Mouse (Mus musculus): ENCODE results near the gene Il21r. TPM values are rescaled to one million over a fixed set of nuclear protein-coding genes. Genes with fewer than 3 reads are reported as not detected.

Gene Il21r
- total and polyA plus RNA-seq, 3 experiments, result 0.06 TPM; not detected in 2

DNA sequence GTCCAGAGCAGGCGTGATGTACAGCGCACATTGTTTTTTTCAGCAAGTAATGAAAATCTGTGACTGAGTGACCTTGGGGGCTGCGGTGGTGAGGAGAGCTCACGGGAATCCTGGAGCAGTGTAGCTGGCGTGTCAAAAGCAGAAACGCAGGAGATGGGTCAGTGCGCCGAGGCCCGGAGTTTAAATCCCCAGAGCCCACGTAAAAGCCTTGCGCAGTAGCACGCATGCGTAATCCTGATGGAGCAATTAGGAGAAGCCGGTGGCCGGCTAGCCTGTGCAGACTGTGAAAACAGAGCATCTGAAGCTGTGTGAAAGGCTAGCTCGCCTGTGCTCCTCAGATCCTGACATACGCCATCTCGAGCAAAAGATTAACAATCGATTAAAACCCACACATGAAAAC lies 31.3 kb upstream of the Il21r start:
- no peak overlapping the region for H3K9ac ChIP-seq (ENCODE audit: control insufficient read depth, low read depth, low read length, poor library complexity, severe bottlenecking)
- H3K9me3 ChIP-seq (replicated peaks; ENCODE audit: insufficient read depth, low read length), result no peaks in the 10 kb centered on the region
- H3K27me3 ChIP-seq (ENCODE audit: control insufficient read depth in 1 of 2, insufficient read depth in 2 of 2, low read length in 2 of 2), result no peaks in the 10 kb centered on the region
- H3K36me3 ChIP-seq (ENCODE audit: control insufficient read depth in 1 of 2, insufficient read depth in 2 of 2, low read length in 2 of 2), result no peaks in the 10 kb centered on the region
- no peak for TF ChIP-seq USF1 (IDR thresholded peaks at IDR 0.05; ENCODE audit: low read depth, low read length)
- TF ChIP-seq NRF1 (IDR thresholded peaks at IDR 0.05; ENCODE audit: insufficient read depth, low read depth, low read length, poor library complexity, severe bottlenecking), result no peak
- no peak for TF ChIP-seq MAX (IDR thresholded peaks at IDR 0.05; ENCODE audit: low read length)
- no peak for TF ChIP-seq MEF2A (IDR thresholded peaks at IDR 0.05; ENCODE audit: extremely low read depth, insufficient replicate concordance, low read depth, low read length, poor library complexity, severe bottlenecking)
- no peak for TF ChIP-seq ZC3H11A (IDR thresholded peaks at IDR 0.05; ENCODE audit: low read depth, low read length)
- TF ChIP-seq NELFE (IDR thresholded peaks at IDR 0.05; ENCODE audit: low read depth, low read length), result no peak
- no peak overlapping the region for H3K4me3 ChIP-seq (ENCODE audit: control insufficient read depth in 1 of 2, insufficient read depth in 1 of 2, low read depth in 2 of 2, low read length in 2 of 2)
- H3K27ac ChIP-seq (ENCODE audit: control insufficient read depth, low read depth, low read length), result no peak overlapping the region
- H3K79me2 ChIP-seq (ENCODE audit: control insufficient read depth, insufficient read depth, low read length, poor library complexity), result no peaks in the 10 kb centered on the region
- H3K4me1 ChIP-seq (ENCODE audit: control insufficient read depth in 1 of 2, insufficient read depth in 2 of 2, low read length in 2 of 2), result no peaks in the 10 kb centered on the region
- DNase-seq (ENCODE audit: low read depth, low spot score), result no peak

DNA sequence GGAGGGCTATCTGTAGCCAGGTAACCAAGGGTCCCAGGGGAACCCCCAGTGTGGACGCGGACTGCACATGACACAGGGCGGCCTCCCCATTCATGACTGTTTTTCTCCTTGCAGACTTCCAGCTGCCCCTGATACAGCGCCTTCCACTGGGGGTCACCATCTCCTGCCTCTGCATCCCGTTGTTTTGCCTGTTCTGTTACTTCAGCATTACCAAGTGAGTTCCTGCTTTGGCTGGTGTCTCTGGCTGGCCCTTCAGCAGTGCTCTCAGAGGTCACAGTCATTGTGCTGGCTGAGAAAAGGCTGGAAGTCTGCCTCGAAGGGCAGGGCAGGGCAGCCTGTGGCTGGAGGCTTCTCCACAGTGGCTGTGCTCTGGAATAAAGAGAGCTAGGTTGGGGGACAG lies 30.5 kb upstream of the Il21r start:
- Histone ChIP-seq H3K4me3 (ENCODE audit: control insufficient read depth in 1 of 2, insufficient read depth in 1 of 2, low read depth in 2 of 2, low read length in 2 of 2) (no peak overlapping the region), H3K79me2 (ENCODE audit: control insufficient read depth, insufficient read depth, low read length, poor library complexity) (no peaks in the 10 kb centered on the region), H3K9ac (ENCODE audit: control insufficient read depth, low read depth, low read length, poor library complexity, severe bottlenecking) (no peak overlapping the region), H3K36me3 (ENCODE audit: control insufficient read depth in 1 of 2, insufficient read depth in 2 of 2, low read length in 2 of 2) (no peaks in the 10 kb centered on the region), H3K4me1 (ENCODE audit: control insufficient read depth in 1 of 2, insufficient read depth in 2 of 2, low read length in 2 of 2) (no peaks in the 10 kb centered on the region), H3K27me3 (ENCODE audit: control insufficient read depth in 1 of 2, insufficient read depth in 2 of 2, low read length in 2 of 2) (no peaks in the 10 kb centered on the region), H3K27ac (ENCODE audit: control insufficient read depth, low read depth, low read length) (no peak overlapping the region), H3K9me3 (replicated peaks; ENCODE audit: insufficient read depth, low read length) (no peaks in the 10 kb centered on the region)
- DNase-seq (ENCODE audit: low read depth, low spot score), result no peak
- no peak for TF ChIP-seq SMC3 (IDR thresholded peaks at IDR 0.05; ENCODE audit: low read depth, low read length)
- TF ChIP-seq TBP (IDR thresholded peaks at IDR 0.05; ENCODE audit: low read depth, low read length), result no peak
- no peak for TF ChIP-seq GABPA (IDR thresholded peaks at IDR 0.05; ENCODE audit: low read depth, low read length)
- no peak for TF ChIP-seq MYC (IDR thresholded peaks at IDR 0.05; ENCODE audit: low read depth, low read length)
- no peak for TF ChIP-seq HCFC1 (IDR thresholded peaks at IDR 0.05; ENCODE audit: low read depth, low read length)
- no peak for TF ChIP-seq POLR2AphosphoS2 (IDR thresholded peaks at IDR 0.05; ENCODE audit: low read length)
- no peak for TF ChIP-seq POLR2A (IDR thresholded peaks at IDR 0.05; ENCODE audit: control insufficient read depth in 1 of 2, insufficient read depth in 1 of 2, low read depth in 1 of 2, low read length in 2 of 2, poor library complexity in 1 of 2)

DNA sequence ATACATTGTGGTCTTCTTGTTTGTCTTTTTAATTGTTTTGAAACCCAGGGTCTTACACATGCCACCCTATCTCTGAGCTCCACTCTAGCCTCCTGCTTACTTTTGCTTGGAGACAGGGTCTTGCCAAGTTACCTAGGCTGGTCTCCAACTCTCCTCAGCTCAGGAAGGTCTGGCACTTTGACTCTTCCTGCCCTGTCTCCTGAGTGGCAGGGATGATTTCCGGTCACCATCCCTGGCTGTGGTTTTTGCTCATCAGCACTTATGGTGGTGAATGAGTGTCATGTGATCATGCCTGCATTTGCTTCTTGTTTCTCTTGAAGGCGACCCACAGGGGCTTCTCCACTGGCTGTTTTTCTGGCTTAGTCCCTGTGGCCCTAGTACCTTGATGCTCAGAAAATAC lies 29.4 kb upstream of the Il21r start:
- TF ChIP-seq MAX (IDR thresholded peaks at IDR 0.05; ENCODE audit: low read length) (no peak), CHD2 (IDR thresholded peaks at IDR 0.05; ENCODE audit: low read length) (no peak), JUND (IDR thresholded peaks at IDR 0.05; ENCODE audit: low read depth, low read length) (no peak), HCFC1 (IDR thresholded peaks at IDR 0.05; ENCODE audit: low read depth, low read length) (no peak), TBP (IDR thresholded peaks at IDR 0.05; ENCODE audit: low read depth, low read length) (no peak), NRF1 (IDR thresholded peaks at IDR 0.05; ENCODE audit: insufficient read depth, low read depth, low read length, poor library complexity, severe bottlenecking) (no peak), POLR2AphosphoS5 (IDR thresholded peaks at IDR 0.05; ENCODE audit: borderline replicate concordance, low read depth, low read length) (no peak), MAFK (IDR thresholded peaks at IDR 0.05; ENCODE audit: borderline replicate concordance, low read depth, low read length) (no peak), CHD1 (IDR thresholded peaks at IDR 0.05; ENCODE audit: low read depth, low read length) (no peak), CTCF (IDR thresholded peaks at IDR 0.05 in 2 of 3, conservative IDR thresholded peaks at IDR 0.05 in 1 of 3; ENCODE audit: control insufficient read depth in 1 of 3, insufficient read depth in 1 of 3, low read depth in 2 of 3, low read length in 3 of 3, poor library complexity in 1 of 3, severe bottlenecking in 1 of 3) (no peak)
- DNase-seq (ENCODE audit: low read depth, low spot score), result no peak
- no peaks in the 10 kb centered on the region for H3K79me2 ChIP-seq (ENCODE audit: control insufficient read depth, insufficient read depth, low read length, poor library complexity)
- no peak overlapping the region for H3K9ac ChIP-seq (ENCODE audit: control insufficient read depth, low read depth, low read length, poor library complexity, severe bottlenecking)
- no peaks in the 10 kb centered on the region for H3K27me3 ChIP-seq (ENCODE audit: control insufficient read depth in 1 of 2, insufficient read depth in 2 of 2, low read length in 2 of 2)
- H3K9me3 ChIP-seq (replicated peaks; ENCODE audit: insufficient read depth, low read length), result no peaks in the 10 kb centered on the region
- no peak overlapping the region for H3K4me3 ChIP-seq (ENCODE audit: control insufficient read depth in 1 of 2, insufficient read depth in 1 of 2, low read depth in 2 of 2, low read length in 2 of 2)
- H3K4me1 ChIP-seq (ENCODE audit: control insufficient read depth in 1 of 2, insufficient read depth in 2 of 2, low read length in 2 of 2), result no peaks in the 10 kb centered on the region
- no peaks in the 10 kb centered on the region for H3K36me3 ChIP-seq (ENCODE audit: control insufficient read depth in 1 of 2, insufficient read depth in 2 of 2, low read length in 2 of 2)
- no peak overlapping the region for H3K27ac ChIP-seq (ENCODE audit: control insufficient read depth, low read depth, low read length)
